Mouse (Mus musculus): ENCODE data around the gene Sidt2. TPM values are rescaled to one million over a fixed set of nuclear protein-coding genes. Genes with fewer than 3 reads are reported as not detected.

The Sidt2 gene
- total and polyA plus RNA-seq, 2 experiments from 2014 or later, result 31.4 to 78.4 TPM

GRCm38 (mm10) chr9:45984409-45985228 is 29.6 kb upstream of the Sidt2 start:
- ATAC-seq (ENCODE audit: insufficient read depth, low read depth) (peak; percentile 91), DNase-seq (ENCODE audit: low spot score) (peak; percentile 85)
- Histone ChIP-seq H3K4me3 (ENCODE audit: low read depth, low read length) (peak overlapping the region; percentile 91), H3K27ac (ENCODE audit: low read depth) (peak overlapping the region; percentile 92), H3K36me3 (replicated peaks; ENCODE audit: control insufficient read depth, insufficient read depth, low read length) (no peaks in the 10 kb centered on the region), H3K27me3 (ENCODE audit: control insufficient read depth, insufficient read depth, low read length) (no peaks in the 10 kb centered on the region), H3K9ac (replicated peaks; ENCODE audit: low read depth, low read length) (peak overlapping the region; percentile 95), H3K4me2 (ENCODE audit: low read depth, low read length) (peak overlapping the region; percentile 89), H3K9me3 (replicated peaks; ENCODE audit: control insufficient read depth, low read length) (no peaks in the 10 kb centered on the region), H3K4me1 (ENCODE audit: control insufficient read depth, insufficient read depth) (peaks cover 15% of the 10 kb centered on the region)
- WGBS, result under 1% methylated on average over 58 of the region's 76 CpGs
- TF ChIP-seq CTCF (IDR thresholded peaks at IDR 0.05; ENCODE audit: low read depth), result no peak
- no peak for TF ChIP-seq EP300 (IDR thresholded peaks at IDR 0.05; ENCODE audit: low read depth)

- DNase-seq (ENCODE audit: low spot score) (peak; percentile 25), ATAC-seq (ENCODE audit: insufficient read depth, low read depth) (no peak)
- Histone ChIP-seq H3K4me2 (ENCODE audit: low read depth, low read length) (peak overlapping the region; percentile 89), H3K4me3 (ENCODE audit: low read depth, low read length) (peak overlapping the region; percentile 91), H3K9ac (replicated peaks; ENCODE audit: low read depth, low read length) (peak overlapping the region; percentile 95), H3K4me1 (ENCODE audit: control insufficient read depth, insufficient read depth) (peaks cover 15% of the 10 kb centered on the region), H3K27me3 (ENCODE audit: control insufficient read depth, insufficient read depth, low read length) (no peaks in the 10 kb centered on the region), H3K36me3 (replicated peaks; ENCODE audit: control insufficient read depth, insufficient read depth, low read length) (peaks cover under 1% of the 10 kb centered on the region; the same call in 1 of the 2 replicates), H3K27ac (ENCODE audit: low read depth) (peak overlapping the region; percentile 92), H3K9me3 (replicated peaks; ENCODE audit: control insufficient read depth, low read length) (no peaks in the 10 kb centered on the region)
- peak; percentile 23 for TF ChIP-seq CTCF (IDR thresholded peaks at IDR 0.05; ENCODE audit: low read depth)
- TF ChIP-seq EP300 (IDR thresholded peaks at IDR 0.05; ENCODE audit: low read depth), result no peak
- under 1% methylated on average over 23 of the region's 23 CpGs for WGBS
These were observed 28.8 kb upstream of the Sidt2 start for GRCm38 (mm10) chr9:45983676-45984408.

GRCm38 (mm10) chr9:45981331-45981730 is 26.3 kb upstream of the Sidt2 start:
- Histone ChIP-seq H3K4me3 (ENCODE audit: low read depth, low read length) (no peak overlapping the region), H3K9ac (replicated peaks; ENCODE audit: low read depth, low read length) (no peak overlapping the region), H3K27me3 (ENCODE audit: control insufficient read depth, insufficient read depth, low read length) (no peaks in the 10 kb centered on the region), H3K36me3 (replicated peaks; ENCODE audit: control insufficient read depth, insufficient read depth, low read length) (peaks cover 17% of the 10 kb centered on the region; the same call in 1 of the 2 replicates), H3K4me1 (ENCODE audit: control insufficient read depth, insufficient read depth) (peaks cover 15% of the 10 kb centered on the region), H3K27ac (ENCODE audit: low read depth) (no peak overlapping the region), H3K9me3 (replicated peaks; ENCODE audit: control insufficient read depth, low read length) (no peaks in the 10 kb centered on the region), H3K4me2 (ENCODE audit: low read depth, low read length) (no peak overlapping the region)
- no peak for ATAC-seq (ENCODE audit: insufficient read depth, low read depth)
- peak; percentile 17; the same call in 1 of the 2 replicates for TF ChIP-seq CTCF (IDR thresholded peaks at IDR 0.05; ENCODE audit: low read depth)
- no peak for TF ChIP-seq EP300 (IDR thresholded peaks at IDR 0.05; ENCODE audit: low read depth)
- no peak for DNase-seq (ENCODE audit: low spot score)

- H3K27ac ChIP-seq (ENCODE audit: low read depth), result no peak overlapping the region
- peaks cover 15% of the 10 kb centered on the region for H3K4me1 ChIP-seq (ENCODE audit: control insufficient read depth, insufficient read depth)
- no peak overlapping the region for H3K4me3 ChIP-seq (ENCODE audit: low read depth, low read length)
- peaks cover 20% of the 10 kb centered on the region for H3K36me3 ChIP-seq (replicated peaks; ENCODE audit: control insufficient read depth, insufficient read depth, low read length)
- TF ChIP-seq CTCF (IDR thresholded peaks at IDR 0.05; ENCODE audit: low read depth), result no peak
- TF ChIP-seq EP300 (IDR thresholded peaks at IDR 0.05; ENCODE audit: low read depth), result no peak
- ATAC-seq (ENCODE audit: insufficient read depth, low read depth), result no peak
- H3K9me3 ChIP-seq (replicated peaks; ENCODE audit: control insufficient read depth, low read length), result no peaks in the 10 kb centered on the region
- no peak overlapping the region for H3K4me2 ChIP-seq (ENCODE audit: low read depth, low read length)
- H3K9ac ChIP-seq (replicated peaks; ENCODE audit: low read depth, low read length), result no peak overlapping the region
- H3K27me3 ChIP-seq (ENCODE audit: control insufficient read depth, insufficient read depth, low read length), result no peaks in the 10 kb centered on the region
- no peak for DNase-seq (ENCODE audit: low spot score)
- WGBS, result 83% methylated on average over 1 of the region's 1 CpGs
These were observed 25.6 kb upstream of the Sidt2 start for GRCm38 (mm10) chr9:45980611-45981010.

GRCm38 (mm10) chr9:45979778-45980177 is 24.7 kb upstream of the Sidt2 start:
- H3K4me1 ChIP-seq (ENCODE audit: control insufficient read depth, insufficient read depth), result peaks cover 11% of the 10 kb centered on the region
- H3K27me3 ChIP-seq (ENCODE audit: control insufficient read depth, insufficient read depth, low read length), result no peaks in the 10 kb centered on the region
- no peak for DNase-seq (ENCODE audit: low spot score)
- no peak overlapping the region for H3K4me3 ChIP-seq (ENCODE audit: low read depth, low read length)
- no peak overlapping the region for H3K27ac ChIP-seq (ENCODE audit: low read depth)
- H3K9ac ChIP-seq (replicated peaks; ENCODE audit: low read depth, low read length), result no peak overlapping the region
- H3K4me2 ChIP-seq (ENCODE audit: low read depth, low read length), result no peak overlapping the region
- no peak for ATAC-seq (ENCODE audit: insufficient read depth, low read depth)
- TF ChIP-seq CTCF (IDR thresholded peaks at IDR 0.05; ENCODE audit: low read depth), result no peak
- TF ChIP-seq EP300 (IDR thresholded peaks at IDR 0.05; ENCODE audit: low read depth), result no peak
- no peaks in the 10 kb centered on the region for H3K9me3 ChIP-seq (replicated peaks; ENCODE audit: control insufficient read depth, low read length)
- H3K36me3 ChIP-seq (replicated peaks; ENCODE audit: control insufficient read depth, insufficient read depth, low read length), result peaks cover 27% of the 10 kb centered on the region
- WGBS, result 80% methylated on average over 2 of the region's 2 CpGs

Data from heart, postnatal 0 days (tissue).